Comparison of ENCODE assay signal across 8 mouse cellular contexts in the genomic region with DNA sequence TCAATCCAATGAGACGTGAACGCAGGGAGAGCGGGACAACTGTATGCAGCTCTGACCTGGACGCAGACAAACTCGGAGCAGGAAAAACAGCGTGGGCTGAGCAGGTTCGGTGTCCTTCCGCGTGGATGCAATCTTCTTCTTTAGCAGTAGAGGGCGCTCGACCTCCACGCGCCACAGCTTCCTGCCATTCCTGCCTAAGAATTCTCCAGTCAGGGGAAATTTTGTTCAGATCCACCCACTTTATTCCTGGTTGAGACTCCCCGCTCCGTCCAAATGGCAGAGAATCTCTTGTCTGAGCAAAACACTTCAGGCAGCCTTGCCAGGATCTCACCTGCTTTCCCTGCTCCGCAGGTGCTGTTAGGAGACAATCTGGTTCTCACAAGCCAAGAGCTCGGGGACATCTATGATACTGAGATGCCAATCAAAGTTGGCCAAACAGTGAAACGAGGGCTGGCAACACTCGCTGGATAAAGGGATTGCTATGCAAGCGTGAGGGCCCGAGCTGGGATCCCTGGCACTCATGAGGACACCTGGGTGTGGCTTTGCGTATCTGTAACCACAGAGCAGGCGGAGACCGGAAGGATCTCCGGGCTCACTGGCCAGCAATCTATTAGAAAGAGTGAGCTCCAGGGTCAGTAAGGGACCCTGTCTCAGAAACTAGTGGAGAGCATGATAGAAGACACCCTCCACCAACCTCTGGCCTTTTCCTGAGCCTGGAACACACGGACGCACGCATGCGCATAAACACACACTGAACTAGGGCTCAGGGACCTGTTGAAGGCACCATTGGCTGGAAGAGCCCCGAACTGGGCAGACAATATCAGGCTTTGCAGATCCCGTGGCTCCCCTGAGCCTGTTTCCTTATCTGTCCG. TPM values are rescaled to one million over a fixed set of nuclear protein-coding genes. Genes with fewer than 3 reads are reported as not detected.
DNase-seq lines count a peak whose midpoint lies in the region; ATAC-seq and TF ChIP-seq lines count a peak whose summit lies in the region.

No protein-coding gene starts in this region.

- no peaks in the 10 kb centered on the region for H3K9me3 ChIP-seq in embryonic facial prominence, embryonic 15.5 days (replicated peaks)
- H3K9me3 ChIP-seq in limb, embryonic 14.5 days (ENCODE audit: control insufficient read depth, low read length): no peaks in the 10 kb centered on the region
- no peaks in the 10 kb centered on the region for H3K9me3 ChIP-seq in midbrain, embryonic 16.5 days (replicated peaks; ENCODE audit: control insufficient read depth, low read length, poor library complexity, severe bottlenecking)

- no peak overlapping the region for H3K4me3 ChIP-seq in C2C12 (ENCODE audit: insufficient read depth, poor library complexity, severe bottlenecking)
- H3K4me3 ChIP-seq in bone marrow macrophage, adult 2 months (ENCODE audit: insufficient read depth, low read length): peak overlapping the region; percentile 53
- peak overlapping the region; percentile 46 for H3K4me3 ChIP-seq in embryonic facial prominence, embryonic 15.5 days (replicated peaks)
- H3K4me3 ChIP-seq in limb, embryonic 14.5 days (replicated peaks; ENCODE audit: low read length): peak overlapping the region; percentile 41
- H3K4me3 ChIP-seq in midbrain, embryonic 16.5 days (ENCODE audit: low read depth, low read length): peak overlapping the region; percentile 27
- peak overlapping the region; percentile 40 for H3K4me3 ChIP-seq in spleen, adult 2 months (ENCODE audit: extremely low read depth, insufficient read depth, insufficient read length)

- H3K27ac ChIP-seq in bone marrow macrophage, adult 2 months (ENCODE audit: insufficient read depth, low read depth, low read length): no peak overlapping the region
- peak overlapping the region; percentile 76 for H3K27ac ChIP-seq in embryonic facial prominence, embryonic 15.5 days (replicated peaks)
- H3K27ac ChIP-seq in limb, embryonic 14.5 days (replicated peaks; ENCODE audit: low read depth, low read length): 0 out of 2 replicates have a peak overlapping the region, but pooled peaks have one; percentile 33
- no peak overlapping the region for H3K27ac ChIP-seq in midbrain, embryonic 16.5 days (ENCODE audit: low read length)
- H3K27ac ChIP-seq in spleen, adult 2 months (ENCODE audit: insufficient read depth, low read length): 0 out of 2 replicates have a peak overlapping the region, but pooled peaks have one; percentile 10

- 4% methylated on average over 32 of the region's 32 CpGs for WGBS in embryonic facial prominence, embryonic 15.5 days
- 4% methylated on average over 31 of the region's 32 CpGs for WGBS in limb, embryonic 14.5 days
- WGBS in midbrain, embryonic 16.5 days: 4% methylated on average over 32 of the region's 32 CpGs
- 11% methylated on average over 32 of the region's 32 CpGs for WGBS in spleen, adult 2 months

- H3ac ChIP-seq in C2C12 (ENCODE audit: control insufficient read depth, insufficient read length, low read depth): peak overlapping the region; percentile 61

- no peaks in the 10 kb centered on the region for H3K36me3 ChIP-seq in C2C12 (ENCODE audit: control insufficient read depth, insufficient read depth)
- H3K36me3 ChIP-seq in embryonic facial prominence, embryonic 15.5 days: no peaks in the 10 kb centered on the region
- H3K36me3 ChIP-seq in limb, embryonic 14.5 days (ENCODE audit: control insufficient read depth, insufficient read depth, low read length): no peaks in the 10 kb centered on the region
- H3K36me3 ChIP-seq in midbrain, embryonic 16.5 days (ENCODE audit: control insufficient read depth, insufficient read depth, low read length): no peaks in the 10 kb centered on the region
- H3K36me3 ChIP-seq in spleen, adult 2 months (ENCODE audit: control insufficient read depth, insufficient read depth, low read length): no peaks in the 10 kb centered on the region

- H3K27me3 ChIP-seq in C2C12 (ENCODE audit: control insufficient read depth, insufficient read depth, insufficient read length): no peaks in the 10 kb centered on the region
- no peaks in the 10 kb centered on the region for H3K27me3 ChIP-seq in embryonic facial prominence, embryonic 15.5 days
- no peaks in the 10 kb centered on the region for H3K27me3 ChIP-seq in limb, embryonic 14.5 days (ENCODE audit: control insufficient read depth, insufficient read depth, low read length)
- H3K27me3 ChIP-seq in midbrain, embryonic 16.5 days (ENCODE audit: control insufficient read depth, insufficient read depth, low read depth, low read length): 0 out of 2 replicates have a peak, but pooled peaks cover 2% of the 10 kb centered on the region
- H3K27me3 ChIP-seq in spleen, adult 2 months (ENCODE audit: control insufficient read depth, insufficient read depth, low read length): no peaks in the 10 kb centered on the region

- peak; percentile 93 for TF ChIP-seq CTCF in C2C12 (IDR thresholded peaks at IDR 0.05; ENCODE audit: control insufficient read depth, insufficient read depth, insufficient read length)
- peak; percentile 41 for TF ChIP-seq CTCF in bone marrow macrophage, adult 2 months (IDR thresholded peaks at IDR 0.05; ENCODE audit: low read depth, low read length)
- TF ChIP-seq CTCF in spleen, adult 2 months (IDR thresholded peaks at IDR 0.05; ENCODE audit: extremely low read depth, insufficient read depth, insufficient read length, insufficient replicate concordance): peak; percentile 98

- TF ChIP-seq POLR2A in bone marrow macrophage, adult 2 months (IDR thresholded peaks at IDR 0.05; ENCODE audit: borderline replicate concordance, low read depth, low read length): no peak
- TF ChIP-seq POLR2A in limb, embryonic 14.5 days (IDR thresholded peaks at IDR 0.05; ENCODE audit: borderline replicate concordance, extremely low read depth, insufficient read depth, insufficient read length): no peak
- TF ChIP-seq POLR2A in spleen, adult 2 months (IDR thresholded peaks at IDR 0.05; ENCODE audit: low read depth, low read length): no peak

- no peaks in the 10 kb centered on the region for H3K79me3 ChIP-seq in C2C12 (ENCODE audit: low read depth)

- 0 out of 2 replicates have a peak, but pooled peaks have one; percentile 58 for ATAC-seq in embryonic facial prominence, embryonic 15.5 days (ENCODE audit: insufficient number of reproducible peaks, low FRiP score, low TSS enrichment, low read depth)
- peak; percentile 75 for ATAC-seq in limb, embryonic 14.5 days (ENCODE audit: low FRiP score, low read depth)
- peak; percentile 54 for ATAC-seq in midbrain, embryonic 16.5 days

- no peaks in the 10 kb centered on the region for H3K4me1 ChIP-seq in bone marrow macrophage, adult 2 months (ENCODE audit: control insufficient read depth, insufficient read depth, low read length)
- H3K4me1 ChIP-seq in embryonic facial prominence, embryonic 15.5 days: peaks cover 19% of the 10 kb centered on the region
- peaks cover 9% of the 10 kb centered on the region for H3K4me1 ChIP-seq in limb, embryonic 14.5 days (ENCODE audit: control insufficient read depth, insufficient read depth, low read length)
- H3K4me1 ChIP-seq in midbrain, embryonic 16.5 days (ENCODE audit: control insufficient read depth, insufficient read depth, low read length): peaks cover 4% of the 10 kb centered on the region; the same call in 1 of the 2 replicates
- H3K4me1 ChIP-seq in spleen, adult 2 months (ENCODE audit: control insufficient read depth, insufficient read depth, insufficient read length): peaks cover 5% of the 10 kb centered on the region; the same call in 1 of the 2 replicates

- peak; percentile 50 to 73 for DNase-seq in heart, adult 9 months (ENCODE audit: low spot score in 2 of 2)
- peak; percentile 76 for DNase-seq in kidney, adult 9 months
- DNase-seq in limb, embryonic 14.5 days (ENCODE audit: low spot score): peak; percentile 72
- DNase-seq in spleen, adult 2 months (ENCODE audit: low read depth in 1 of 2, low spot score in 2 of 2): peak; percentile 36 to 52

- H3K79me2 ChIP-seq in C2C12 (ENCODE audit: control insufficient read depth, insufficient read depth): no peaks in the 10 kb centered on the region

- H3K9ac ChIP-seq in embryonic facial prominence, embryonic 15.5 days: peak overlapping the region; percentile 35
- H3K9ac ChIP-seq in limb, embryonic 14.5 days (ENCODE audit: low read depth, low read length, severe bottlenecking): peak overlapping the region; percentile 49
- H3K9ac ChIP-seq in midbrain, embryonic 16.5 days (ENCODE audit: low read depth, low read length): peak overlapping the region; percentile 51

- H3K4me2 ChIP-seq in embryonic facial prominence, embryonic 15.5 days (replicated peaks): peak overlapping the region; percentile 92
- H3K4me2 ChIP-seq in limb, embryonic 14.5 days (replicated peaks; ENCODE audit: low read depth, low read length, severe bottlenecking): peak overlapping the region; percentile 87
- H3K4me2 ChIP-seq in midbrain, embryonic 16.5 days (ENCODE audit: low read length): peak overlapping the region; percentile 72

RNA-seq across cellular contexts. Expression of gene Hnf1a, which starts 8.6 kb away (rescaled TPM):
- polyA plus RNA-seq in C2C12 (2012; fragmentation: generic; extraction: Trizol): 0.04 TPM
- not detected in 2 replicates for polyA plus RNA-seq in bone marrow macrophage, adult 2 months (2012; ENCODE audit: insufficient read depth, insufficient read length, missing spikeins)
- 0.07 TPM in 1 of 2 replicates, not detected in the other for polyA plus RNA-seq in embryonic facial prominence, embryonic 15.5 days (2015; fragmentation: Nextera tagmentation; extraction: Ambion mirVana)
- 0.03 and 0.08 TPM in 2 replicates for polyA plus RNA-seq in limb, embryonic 14.5 days (2012; rRNA removed)
- 0.06 TPM in 1 of 2 replicates, not detected in the other for polyA plus RNA-seq in limb, embryonic 14.5 days (2014; fragmentation: Nextera tagmentation; extraction: Ambion mirVana)
- 0.05 TPM in 1 of 2 replicates, not detected in the other for polyA plus RNA-seq in midbrain, embryonic 16.5 days (2015; fragmentation: Nextera tagmentation; extraction: Ambion mirVana)
- polyA plus RNA-seq in spleen, adult 2 months (2012; rRNA removed): 0.20 and 0.22 TPM in 2 replicates

RNA-seq across cellular contexts. Expression of gene Sppl3, which starts 31.5 kb away (rescaled TPM):
- 24.5 TPM for polyA plus RNA-seq in C2C12 (2012; fragmentation: generic; extraction: Trizol)
- 60.1 and 65.2 TPM in 2 replicates for polyA plus RNA-seq in bone marrow macrophage, adult 2 months (2012; ENCODE audit: insufficient read depth, insufficient read length, missing spikeins)
- 20.9 and 24.9 TPM in 2 replicates for polyA plus RNA-seq in embryonic facial prominence, embryonic 15.5 days (2015; fragmentation: Nextera tagmentation; extraction: Ambion mirVana)
- polyA plus RNA-seq in limb, embryonic 14.5 days (2012; rRNA removed): 100 and 143 TPM in 2 replicates
- 42.7 and 74.3 TPM in 2 replicates for polyA plus RNA-seq in limb, embryonic 14.5 days (2014; fragmentation: Nextera tagmentation; extraction: Ambion mirVana)
- 18.2 and 18.4 TPM in 2 replicates for polyA plus RNA-seq in midbrain, embryonic 16.5 days (2015; fragmentation: Nextera tagmentation; extraction: Ambion mirVana)
- polyA plus RNA-seq in spleen, adult 2 months (2012; rRNA removed): 47.7 and 55.6 TPM in 2 replicates

RNA-seq across cellular contexts. Expression of gene 2210016L21Rik, which starts 37.5 kb away (rescaled TPM):
- polyA plus RNA-seq in C2C12 (2012; fragmentation: generic; extraction: Trizol): 20.6 TPM
- 24.1 and 30.3 TPM in 2 replicates for polyA plus RNA-seq in bone marrow macrophage, adult 2 months (2012; ENCODE audit: insufficient read depth, insufficient read length, missing spikeins)
- polyA plus RNA-seq in embryonic facial prominence, embryonic 15.5 days (2015; fragmentation: Nextera tagmentation; extraction: Ambion mirVana): 61.8 and 69.0 TPM in 2 replicates
- 34.1 and 41.3 TPM in 2 replicates for polyA plus RNA-seq in limb, embryonic 14.5 days (2012; rRNA removed)
- 54.7 and 72.7 TPM in 2 replicates for polyA plus RNA-seq in limb, embryonic 14.5 days (2014; fragmentation: Nextera tagmentation; extraction: Ambion mirVana)
- 117 and 132 TPM in 2 replicates for polyA plus RNA-seq in midbrain, embryonic 16.5 days (2015; fragmentation: Nextera tagmentation; extraction: Ambion mirVana)
- polyA plus RNA-seq in spleen, adult 2 months (2012; rRNA removed): 17.9 and 19.3 TPM in 2 replicates

RNA-seq across cellular contexts. Expression of gene Oasl1, which starts 56.4 kb away (rescaled TPM):
- polyA plus RNA-seq in C2C12 (2012; fragmentation: generic; extraction: Trizol): 0.07 TPM
- 13.1 and 14.6 TPM in 2 replicates for polyA plus RNA-seq in bone marrow macrophage, adult 2 months (2012; ENCODE audit: insufficient read depth, insufficient read length, missing spikeins)
- polyA plus RNA-seq in embryonic facial prominence, embryonic 15.5 days (2015; fragmentation: Nextera tagmentation; extraction: Ambion mirVana): 0.45 and 0.89 TPM in 2 replicates
- polyA plus RNA-seq in limb, embryonic 14.5 days (2012; rRNA removed): 0.59 and 1.2 TPM in 2 replicates
- polyA plus RNA-seq in limb, embryonic 14.5 days (2014; fragmentation: Nextera tagmentation; extraction: Ambion mirVana): 0.36 and 0.39 TPM in 2 replicates
- polyA plus RNA-seq in midbrain, embryonic 16.5 days (2015; fragmentation: Nextera tagmentation; extraction: Ambion mirVana): 0.40 TPM in 1 of 2 replicates, not detected in the other
- polyA plus RNA-seq in spleen, adult 2 months (2012; rRNA removed): 10.1 and 12.6 TPM in 2 replicates

Comparison
In these comparisons a context has a peak if more than half of its experiments do, and no peak if none do; other contexts are left out.
1. CTCF ChIP-seq: peak in every context shown above with its lines; median percentile 98 in spleen, adult 2 months; 93 in C2C12; 41 in bone marrow macrophage, adult 2 months.
2. H3K27ac ChIP-seq: peak in embryonic facial prominence, embryonic 15.5 days (single experiment), limb, embryonic 14.5 days (single experiment) and spleen, adult 2 months (single experiment); none in bone marrow macrophage, adult 2 months (single experiment) and midbrain, embryonic 16.5 days (single experiment).
3. Peak in every context shown above with its lines, with median percentiles within 50 percentile points of each other: ATAC-seq, H3K4me2 ChIP-seq, H3K9ac ChIP-seq and DNase-seq.